Mouse (Mus musculus) MEL (cell line): ENCODE results near the gene Cep350. TPM values are rescaled to one million over a fixed set of nuclear protein-coding genes. Genes with fewer than 3 reads are reported as not detected.

ENCODE experiments used
- BHLHE40 ChIP-seq: IDR thresholded peaks from 2 replicates; pipeline ENCODE4 v1.6.1; 2012; ENCODE audit warnings: low read depth, mild to moderate bottlenecking, inconsistent platforms, low read length, improper control_type of control experiment, borderline replicate concordance
- CTCF ChIP-seq, 3 experiments: IDR thresholded peaks in 2 of 3; conservative IDR thresholded peaks in 1 of 3; 2 replicates each; pipeline ENCODE4 v1.5.1; 2011 to 2012; ENCODE audit warnings: low read length in 3 of 3, low read depth in 2 of 3, mild to moderate bottlenecking in 2 of 3, improper control_type of control experiment in 1 of 3, inconsistent platforms in 1 of 3, mixed read lengths in 1 of 3, moderate library complexity in 1 of 3; ENCODE audit not compliant: control insufficient read depth in 1 of 3, insufficient read depth in 1 of 3, poor library complexity in 1 of 3, severe bottlenecking in 1 of 3
- GABPA ChIP-seq: IDR thresholded peaks from 2 replicates; pipeline ENCODE4 v1.6.1; 2012; ENCODE audit warnings: low read depth, mild to moderate bottlenecking, inconsistent platforms, low read length, improper control_type of control experiment, moderate library complexity
- MAFK ChIP-seq: IDR thresholded peaks from 2 replicates; pipeline ENCODE4 v1.6.1; 2011; ENCODE audit warnings: low read depth, mild to moderate bottlenecking, low read length, improper control_type of control experiment, borderline replicate concordance
- MXI1 ChIP-seq: IDR thresholded peaks from 2 replicates; pipeline ENCODE4 v1.6.1; 2011; ENCODE audit warnings: mild to moderate bottlenecking, low read depth, low read length, improper control_type of control experiment
- TAL1 ChIP-seq: IDR thresholded peaks from 2 replicates; pipeline ENCODE4 v1.6.1; 2012; ENCODE audit warnings: mild to moderate bottlenecking, inconsistent platforms, low read length, moderate library complexity, mixed read lengths
- polyA plus RNA-seq, 2 experiments: library from polyadenylated mRNA; stranded (reverse) in 1 of 2; unstranded in 1 of 2; fragments of >175 nt in 1 of 2; fragments of >200 nt in 1 of 2; gene quantifications; 2 replicates each; pipeline versions ENCODE4 v1.2.1 to v1.2.4; 2012; ENCODE audit warnings: low replicate concordance in 2 of 2, low read depth in 1 of 2; ENCODE audit not compliant: insufficient read length in 2 of 2, insufficient read depth in 1 of 2, missing spikeins in 1 of 2
- total RNA-seq: library from RNA; depleted of rRNA; stranded (reverse); fragments of 300-350 nt; gene quantifications from 2 replicates; pipeline ENCODE4 v1.2.3, GENCODE M21; 2012; rRNA removed

The Cep350 gene
- total and polyA plus RNA-seq, 3 experiments, result 4.3 to 110 (median 9.7) TPM

- TF ChIP-seq CTCF (IDR thresholded peaks at IDR 0.05 in 2 of 3, conservative IDR thresholded peaks at IDR 0.05 in 1 of 3; ENCODE audit: control insufficient read depth in 1 of 3, insufficient read depth in 1 of 3, low read depth in 2 of 3, low read length in 3 of 3, poor library complexity in 1 of 3, severe bottlenecking in 1 of 3), result no peak
- no peak for TF ChIP-seq MAFK
- peak; percentile 40 for TF ChIP-seq TAL1
- TF ChIP-seq MXI1, result peak; percentile 59; the same call in 1 of the 2 replicates
- TF ChIP-seq BHLHE40, result 0 out of 2 replicates have a peak, but pooled peaks have one; percentile 24
- TF ChIP-seq GABPA, result no peak
Observed at GRCm38 (mm10) chr1:155795791-155796233, 177.2 kb downstream of the Cep350 start (continued).

Other genes with a start within 250 kb of the Cep350 start
- gene Lhx4, start 221.6 kb downstream of the Cep350 start, total RNA-seq, result not detected in 2 replicates
- gene Lhx4, start 221.6 kb downstream of the Cep350 start, polyA plus RNA-seq, result not detected
- 8.4 TPM in 2 replicates for gene Qsox1, start 160.4 kb downstream of the Cep350 start, total RNA-seq
- 10 to 100 TPM in 1 of 2 experiments, not detected in 1; 17.1 TPM for gene Qsox1, start 160.4 kb downstream of the Cep350 start, polyA plus RNA-seq
- gene Tor1aip2, start 62.1 kb upstream of the Cep350 start, total RNA-seq, result 37.7 and 47.1 TPM in 2 replicates
- 10 to 100 TPM in 1 of 2 experiments, not detected in 1; 48.1 TPM for gene Tor1aip2, start 62.1 kb upstream of the Cep350 start, polyA plus RNA-seq
- 11.4 and 13.1 TPM in 2 replicates for gene Tor1aip1, start 63.2 kb upstream of the Cep350 start, total RNA-seq
- 10 to 100 TPM in 1 of 2 experiments, not detected in 1; 22.9 TPM for gene Tor1aip1, start 63.2 kb upstream of the Cep350 start, polyA plus RNA-seq
- not detected in 2 replicates for gene Fam163a, start 231.8 kb upstream of the Cep350 start, total RNA-seq
- not detected for gene Fam163a, start 231.8 kb upstream of the Cep350 start, polyA plus RNA-seq